Mouse (Mus musculus) lung, postnatal 0 days (tissue): ENCODE data around the gene Sos2. TPM values are rescaled to one million over a fixed set of nuclear protein-coding genes. Genes with fewer than 3 reads are reported as not detected.
"Not testable (repeated sequence)": the region's sequence is repeated elsewhere in the genome, so short reads cannot be mapped to it uniquely, and the experiment has no call there.

ENCODE experiments used
- ATAC-seq: fragments of 200-750 bp; cut with Nextera tagmentation; 2 replicates; pipeline ENCODE4 v1.8.0; 2017; ENCODE audit warnings: moderate library complexity
- DNase-seq: peaks from one replicate; pipeline ENCODE4 v3.0.0-alpha.2; 2016; ENCODE audit warnings: low spot score
- H3K27ac ChIP-seq: fragments of 300-500 bp; sonication (generic); 2 replicates; pipeline ENCODE4 v1.5.1; 2014; ENCODE audit warnings: antibody characterized with exemption, mild to moderate bottlenecking, low read length, mixed read lengths
- H3K27me3 ChIP-seq: fragments of 300-500 bp; sonication (generic); replicated peaks from 2 replicates; pipeline ENCODE4 v1.6.1; 2014; ENCODE audit warnings: low read length, mixed read lengths; ENCODE audit not compliant: insufficient read depth
- H3K36me3 ChIP-seq: fragments of 300-500 bp; sonication (generic); 2 replicates; pipeline ENCODE4 v1.6.1; 2014; ENCODE audit warnings: low read length, mixed read lengths; ENCODE audit not compliant: insufficient read depth
- H3K4me1 ChIP-seq: fragments of 300-500 bp; sonication (generic); 2 replicates; pipeline ENCODE4 v1.6.1; 2014; ENCODE audit warnings: antibody characterized with exemption, low read depth, low read length, mixed read lengths; ENCODE audit not compliant: insufficient read depth
- H3K4me2 ChIP-seq: fragments of 300-500 bp; sonication (generic); replicated peaks from 2 replicates; pipeline ENCODE4 v1.6.1; 2014; ENCODE audit warnings: low read depth, mild to moderate bottlenecking, low read length, moderate library complexity, mixed read lengths
- H3K4me3 ChIP-seq: fragments of 300-500 bp; sonication (generic); 2 replicates; pipeline ENCODE4 v1.5.1; 2014; ENCODE audit warnings: low read depth, low read length
- H3K9ac ChIP-seq: fragments of 300-500 bp; sonication (generic); replicated peaks from 2 replicates; pipeline ENCODE4 v1.6.1; 2014; ENCODE audit warnings: low read depth, mild to moderate bottlenecking
- H3K9me3 ChIP-seq: fragments of 300-500 bp; sonication (generic); 2 replicates; pipeline ENCODE4 v1.6.1; 2016; ENCODE audit warnings: low read length, mixed read lengths
- CTCF ChIP-seq: IDR thresholded peaks from 2 replicates; pipeline ENCODE4 v1.5.1; 2016; ENCODE audit warnings: antibody characterized with exemption, mild to moderate bottlenecking
- EP300 ChIP-seq: IDR thresholded peaks from 2 replicates; pipeline ENCODE4 v1.6.1; 2016; ENCODE audit warnings: antibody characterized with exemption, mild to moderate bottlenecking, control low read depth
- WGBS: fragments of 180-500 bp; shearing (Covaris S2); extraction: QIAGEN DNeasy Blood & Tissue Kit; methylation state at CpG from one replicate; pipeline ENCODE4 v1.1.7; 2014; 5-methylcytosine and 5-hydroxymethylcytosine counted together
- polyA plus RNA-seq: library from polyadenylated mRNA; unstranded; fragments of >200 nt; fragmentation: Nextera tagmentation; extraction: Ambion mirVana; gene quantifications from 2 replicates; pipeline ENCODE4 v1.2.1, GENCODE M21; 2015

The Sos2 gene
- polyA plus RNA-seq, 1 experiment from 2014 or later, result 10.6 TPM

DNA sequence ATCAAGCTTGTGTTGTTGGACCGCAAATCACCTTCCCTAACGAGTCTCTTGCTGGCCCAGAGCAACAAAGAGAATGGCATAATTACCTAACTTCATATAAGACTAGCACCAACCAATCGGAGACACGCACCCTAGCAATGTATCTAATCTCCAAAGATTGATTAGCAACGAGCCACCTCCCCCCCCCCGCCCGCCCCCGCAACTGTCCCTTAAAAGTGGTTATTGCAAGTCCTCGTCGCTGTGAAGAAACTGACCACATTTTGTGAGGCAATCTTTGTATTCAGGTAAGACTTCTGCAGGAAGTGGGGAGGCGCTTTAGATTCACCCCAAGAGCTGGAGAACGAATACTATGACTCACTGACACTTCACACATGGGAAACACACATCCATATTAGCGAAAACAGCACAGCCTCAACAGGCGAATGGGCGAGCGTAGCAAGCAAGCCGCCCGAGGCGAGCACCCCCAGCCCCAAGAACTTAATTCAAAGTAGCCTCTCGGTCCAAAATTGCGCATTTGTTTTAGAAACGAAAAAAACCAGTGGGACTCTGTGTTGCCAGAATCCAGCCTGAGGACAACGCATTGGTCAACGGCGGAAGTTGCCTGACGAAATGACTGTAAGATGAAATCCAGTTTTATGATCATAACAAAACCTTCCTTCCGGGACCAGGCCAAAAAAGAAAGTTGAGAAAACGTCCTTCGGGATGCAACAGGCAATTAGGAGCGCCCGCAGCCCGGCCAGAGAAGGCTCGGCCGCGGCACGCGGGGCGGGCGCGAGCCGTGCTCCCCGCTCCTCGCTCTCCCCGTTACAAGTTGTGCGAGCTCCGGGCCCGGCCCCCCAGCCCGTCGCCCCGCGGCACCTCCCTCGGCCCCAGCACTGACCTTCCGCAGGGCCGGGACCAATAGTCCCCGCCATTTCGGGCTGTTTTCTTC lies 752 bp downstream of the Sos2 start:
- Histone ChIP-seq H3K9me3 (no peaks in the 10 kb centered on the region), H3K4me2 (peak overlapping the region; percentile 76), H3K27ac (peak overlapping the region; percentile 99), H3K27me3 (no peaks in the 10 kb centered on the region), H3K4me3 (peak overlapping the region; percentile 98), H3K9ac (peak overlapping the region; percentile 98), H3K36me3 (no peaks in the 10 kb centered on the region), H3K4me1 (peaks cover 5% of the 10 kb centered on the region; the same call in 1 of the 2 replicates)
- TF ChIP-seq CTCF, result no peak
- no peak for TF ChIP-seq EP300
- 1% methylated on average over 41 of the region's 56 CpGs for WGBS
- DNase-seq (peak; percentile 89), ATAC-seq (peak; percentile 59)

GRCm38 (mm10) chr12:69676157-69676556 lies 5.5 kb downstream of the Sos2 start:
- no peak for ATAC-seq
- H3K4me3 ChIP-seq, result no peak overlapping the region

DNA sequence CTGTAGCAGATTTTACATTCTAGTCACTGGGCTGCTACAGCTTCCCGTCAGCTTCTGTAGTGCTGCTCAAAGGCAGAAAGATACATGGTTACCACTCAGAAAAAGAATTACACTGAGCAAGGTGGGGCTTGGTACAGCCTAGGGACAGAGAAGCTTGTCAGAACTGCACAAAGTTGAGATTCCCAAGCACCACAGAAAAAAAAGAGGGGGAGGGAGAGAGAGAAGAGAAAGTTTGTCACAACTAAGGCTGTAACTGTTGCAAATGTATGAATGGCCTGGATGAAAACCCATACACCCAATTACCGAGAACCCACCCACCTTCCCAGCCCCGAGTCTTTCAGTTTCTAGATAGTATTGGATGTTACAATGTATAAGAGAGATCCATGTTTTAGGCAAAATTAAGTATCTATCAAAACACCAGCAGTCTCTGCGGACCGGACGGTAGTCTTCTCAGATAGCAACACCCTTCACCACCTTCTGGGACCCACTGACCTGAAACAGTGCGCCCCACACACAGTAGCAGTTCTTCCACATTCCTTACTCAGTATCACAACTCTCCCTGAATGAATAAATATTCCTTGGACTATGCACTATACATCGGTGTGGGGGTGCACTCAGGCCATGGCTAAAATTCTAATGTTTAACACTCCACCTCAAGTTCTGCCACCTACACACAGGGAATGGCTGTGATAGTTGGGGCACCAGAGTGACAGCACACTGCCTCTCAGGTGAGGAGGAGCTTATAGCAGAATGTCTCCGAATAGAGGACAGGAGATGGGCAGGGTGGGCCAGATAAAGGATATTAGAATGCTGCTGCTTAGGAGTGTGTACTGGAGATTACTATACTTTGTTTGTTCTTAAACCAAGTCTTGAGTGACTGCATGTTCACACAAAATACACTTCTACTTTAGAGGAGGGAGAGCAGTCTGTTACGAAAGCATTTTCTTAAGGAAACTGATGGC lies 6.8 kb downstream of the Sos2 start:
- no peak for ATAC-seq
- 71% methylated on average over 10 of the region's 10 CpGs for WGBS
- Histone ChIP-seq H3K27me3 (no peaks in the 10 kb centered on the region), H3K9ac (no peak overlapping the region), H3K36me3 (no peaks in the 10 kb centered on the region), H3K4me3 (no peak overlapping the region), H3K9me3 (no peaks in the 10 kb centered on the region), H3K27ac (no peak overlapping the region), H3K4me2 (no peak overlapping the region), H3K4me1 (no peaks in the 10 kb centered on the region; the same call in 1 of the 2 replicates)
- no peak for TF ChIP-seq CTCF
- no peak for TF ChIP-seq EP300
- DNase-seq, result no peak

More at GRCm38 (mm10) chr12:69676157-69676556, 5.5 kb downstream of the Sos2 start:
- Histone ChIP-seq H3K36me3 (no peaks in the 10 kb centered on the region), H3K9me3 (no peaks in the 10 kb centered on the region), H3K4me2 (no peak overlapping the region), H3K4me1 (no peaks in the 10 kb centered on the region; the same call in 1 of the 2 replicates), H3K9ac (no peak overlapping the region), H3K27me3 (no peaks in the 10 kb centered on the region), H3K27ac (no peak overlapping the region)
- TF ChIP-seq CTCF, result no peak
- no peak for TF ChIP-seq EP300
- 85% methylated on average over 4 of the region's 4 CpGs for WGBS
- no peak for DNase-seq

GRCm38 (mm10) chr12:69674176-69674575 lies 7.5 kb downstream of the Sos2 start:
- Histone ChIP-seq H3K27me3 (no peaks in the 10 kb centered on the region), H3K4me3 (no peak overlapping the region), H3K9ac (no peak overlapping the region), H3K27ac (no peak overlapping the region), H3K9me3 (no peaks in the 10 kb centered on the region), H3K4me2 (no peak overlapping the region), H3K36me3 (no peaks in the 10 kb centered on the region), H3K4me1 (no peaks in the 10 kb centered on the region; the same call in 1 of the 2 replicates)
- no peak for ATAC-seq
- TF ChIP-seq EP300, result no peak
- no peak for TF ChIP-seq CTCF
- 17% methylated on average over 1 of the region's 1 CpGs for WGBS
- no peak for DNase-seq

DNA sequence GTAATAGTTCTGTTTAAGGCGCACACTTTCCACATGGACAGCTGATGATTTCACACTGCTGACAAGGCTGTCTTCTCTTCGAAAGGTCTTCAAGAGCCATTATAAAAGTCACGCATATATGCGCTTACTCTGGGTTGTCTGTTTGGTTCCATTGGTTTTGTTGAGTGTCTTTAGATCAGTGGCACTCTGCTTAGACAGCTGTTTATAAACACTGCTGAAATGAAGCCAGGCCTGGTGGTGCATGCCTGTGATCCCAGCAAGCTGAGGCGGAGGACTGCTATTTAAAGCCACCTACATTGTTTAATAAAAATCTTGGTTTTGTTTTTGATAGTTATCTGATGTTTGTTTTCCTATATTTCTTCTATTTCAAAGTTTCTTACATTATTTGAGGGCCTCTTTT lies 14.9 kb downstream of the Sos2 start:
- Histone ChIP-seq H3K4me3 (no peak overlapping the region), H3K4me2 (no peak overlapping the region), H3K9ac (no peak overlapping the region), H3K36me3 (0 out of 2 replicates have a peak, but pooled peaks cover 3% of the 10 kb centered on the region), H3K27me3 (no peaks in the 10 kb centered on the region), H3K4me1 (no peaks in the 10 kb centered on the region), H3K27ac (no peak overlapping the region), H3K9me3 (no peaks in the 10 kb centered on the region)
- TF ChIP-seq CTCF (no peak), EP300 (no peak)
- 62% methylated on average over 5 of the region's 5 CpGs for WGBS
- DNase-seq (peak; percentile 48), ATAC-seq (peak; percentile 44; the same call in 1 of the 2 replicates)

DNA sequence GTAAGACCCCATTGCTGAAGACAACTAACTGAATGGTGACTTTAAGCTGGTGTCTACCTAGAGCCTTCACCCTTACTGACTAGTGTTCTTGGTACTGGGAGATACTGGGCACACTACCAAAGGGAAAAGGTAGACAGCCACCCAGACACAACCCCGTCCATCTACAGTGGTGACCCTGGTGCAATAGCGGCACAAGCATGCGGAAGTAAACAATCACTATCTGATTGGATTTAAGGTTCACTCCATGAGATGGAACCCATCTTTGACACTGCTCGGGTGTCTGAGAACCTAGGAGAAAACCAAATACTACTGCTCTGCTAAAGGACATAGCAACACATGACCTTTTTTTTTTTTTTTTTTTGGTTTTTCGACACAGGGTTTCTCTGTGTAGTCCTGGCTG lies 20.0 kb downstream of the Sos2 start:
- no peak overlapping the region for H3K4me3 ChIP-seq
- ATAC-seq (no peak), DNase-seq (no peak)
- TF ChIP-seq CTCF (no peak), EP300 (no peak)
- no peaks in the 10 kb centered on the region for H3K9me3 ChIP-seq
- no peak overlapping the region for H3K4me2 ChIP-seq
- no peak overlapping the region for H3K27ac ChIP-seq
- H3K36me3 ChIP-seq, result 0 out of 2 replicates have a peak, but pooled peaks cover 3% of the 10 kb centered on the region
- 93% methylated on average over 5 of the region's 5 CpGs for WGBS
- H3K4me1 ChIP-seq, result no peaks in the 10 kb centered on the region
- H3K27me3 ChIP-seq, result no peaks in the 10 kb centered on the region
- H3K9ac ChIP-seq, result no peak overlapping the region

DNA sequence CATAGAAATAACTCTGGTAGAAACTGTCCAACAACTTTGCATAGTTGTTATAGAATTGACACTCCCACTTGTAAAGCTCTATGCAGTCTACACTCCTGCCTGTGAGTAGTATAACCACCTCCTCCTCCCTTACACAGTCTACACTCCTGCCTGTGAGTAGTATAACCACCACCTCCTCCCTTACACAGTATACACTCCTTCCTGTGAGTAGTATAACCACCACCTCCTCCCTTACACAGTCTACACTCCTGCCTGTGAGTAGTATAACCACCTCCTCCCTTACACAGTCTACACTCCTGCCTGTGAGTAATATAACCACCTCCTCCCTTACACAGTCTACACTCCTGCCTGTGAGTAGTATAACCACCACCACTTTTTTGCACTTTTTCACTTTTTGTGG lies 27.7 kb downstream of the Sos2 start:
- peak; percentile 45 for DNase-seq
- peak; percentile 38 for ATAC-seq
- not testable (repeated sequence) for H3K4me2 ChIP-seq

More for the DNA sequence above, 27.7 kb downstream of the Sos2 start:
- not testable (repeated sequence) for H3K4me1 ChIP-seq, H3K36me3 ChIP-seq, H3K27ac ChIP-seq, H3K27me3 ChIP-seq, H3K9ac ChIP-seq, H3K9me3 ChIP-seq, H3K4me3 ChIP-seq
